Mouse (Mus musculus): ENCODE measurements around the gene Defb21.

The Defb21 gene

GRCm38 (mm10) chr2:152572114-152572794, at the start of gene Defb21:
TSS of gene Defb21 (plus strand) at chr2:152572744.
- in situ Hi-C loops (cut with MboI; ENCODE audit: low sequenced_read_pairs) = no loop called here

GRCm38 (mm10) chr2:152539944-152540710, 32.4 kb upstream of the Defb21 start, which contains the start of gene Defb29:
TSS of gene Defb29 (minus strand) at chr2:152540098.
- in situ Hi-C loops (cut with MboI; ENCODE audit: low sequenced_read_pairs) = no loop called here

- in situ Hi-C loops (cut with MboI; ENCODE audit: low sequenced_read_pairs) = no loop called here
Observed at GRCm38 (mm10) chr2:152541979-152542378, 30.6 kb upstream of the Defb21 start.

GRCm38 (mm10) chr2:152542897-152543296, 29.6 kb upstream of the Defb21 start:
- in situ Hi-C loops (cut with MboI; ENCODE audit: low sequenced_read_pairs) = no loop called here

- in situ Hi-C loops (cut with MboI; ENCODE audit: low sequenced_read_pairs) = no loop called here
Observed at GRCm38 (mm10) chr2:152543478-152543877, 29.1 kb upstream of the Defb21 start.

GRCm38 (mm10) chr2:152544691-152545090, 27.9 kb upstream of the Defb21 start:
- in situ Hi-C loops (cut with MboI; ENCODE audit: low sequenced_read_pairs) = no loop called here

- in situ Hi-C loops (cut with MboI; ENCODE audit: low sequenced_read_pairs) = no loop called here
Observed at GRCm38 (mm10) chr2:152548124-152548523, 24.4 kb upstream of the Defb21 start.

GRCm38 (mm10) chr2:152553774-152554423, 18.6 kb upstream of the Defb21 start:
- in situ Hi-C loops (cut with MboI; ENCODE audit: low sequenced_read_pairs) = no loop called here

GRCm38 (mm10) chr2:152556655-152557054, 15.9 kb upstream of the Defb21 start:
- in situ Hi-C loops (cut with MboI; ENCODE audit: low sequenced_read_pairs) = no loop called here

- in situ Hi-C loops (cut with MboI; ENCODE audit: low sequenced_read_pairs) = no loop called here
Observed at GRCm38 (mm10) chr2:152569038-152569437, 3.5 kb upstream of the Defb21 start, which contains the start of gene Gm17416. TSS of gene Gm17416 (plus strand) at chr2:152569338.

- in situ Hi-C loops (cut with MboI; ENCODE audit: low sequenced_read_pairs) = no loop called here
Observed at GRCm38 (mm10) chr2:152569881-152570280, 2.7 kb upstream of the Defb21 start.

GRCm38 (mm10) chr2:152570313-152570712, 2.2 kb upstream of the Defb21 start:
- in situ Hi-C loops (cut with MboI; ENCODE audit: low sequenced_read_pairs) = no loop called here

- in situ Hi-C loops (cut with MboI; ENCODE audit: low sequenced_read_pairs) = no loop called here
Observed at GRCm38 (mm10) chr2:152573484-152573883, 940 bp downstream of the Defb21 start.

- in situ Hi-C loops (cut with MboI; ENCODE audit: low sequenced_read_pairs) = no loop called here
Observed at GRCm38 (mm10) chr2:152580107-152580506, 7.6 kb downstream of the Defb21 start, which contains the start of gene Defb19. TSS of gene Defb19 (minus strand) at chr2:152580312.

GRCm38 (mm10) chr2:152580612-152581011, 8.1 kb downstream of the Defb21 start:
- in situ Hi-C loops (cut with MboI; ENCODE audit: low sequenced_read_pairs) = no loop called here

GRCm38 (mm10) chr2:152586926-152587560, 14.5 kb downstream of the Defb21 start:
- in situ Hi-C loops (cut with MboI; ENCODE audit: low sequenced_read_pairs) = no loop called here

GRCm38 (mm10) chr2:152588450-152588849, 15.9 kb downstream of the Defb21 start:
- in situ Hi-C loops (cut with MboI; ENCODE audit: low sequenced_read_pairs) = no loop called here

GRCm38 (mm10) chr2:152589021-152589420, 16.5 kb downstream of the Defb21 start:
- in situ Hi-C loops (cut with MboI; ENCODE audit: low sequenced_read_pairs) = no loop called here

- in situ Hi-C loops (cut with MboI; ENCODE audit: low sequenced_read_pairs) = no loop called here
Observed at GRCm38 (mm10) chr2:152599299-152599698, 26.8 kb downstream of the Defb21 start, which contains the start of gene Defb45. TSS of gene Defb45 (minus strand) at chr2:152599399.

GRCm38 (mm10) chr2:152600076-152600475, 27.5 kb downstream of the Defb21 start:
- in situ Hi-C loops (cut with MboI; ENCODE audit: low sequenced_read_pairs) = no loop called here
